Mouse (Mus musculus) G1E (cell line): ENCODE data around the gene Cstf2. TPM values are rescaled to one million over a fixed set of nuclear protein-coding genes. Genes with fewer than 3 reads are reported as not detected.

Experiments
- ATAC-seq: 2 replicates; pipeline ENCODE4 v1.8.0; 2016; ENCODE audit warnings: mild to moderate bottlenecking; ENCODE audit not compliant: insufficient number of reproducible peaks, poor library complexity, low FRiP score, severe bottlenecking; ENCODE audit errors: extremely low read depth
- DNase-seq: peaks from one replicate; pipeline ENCODE4 v3.0.0; 2012; ENCODE audit warnings: low spot score
- H3K27me3 ChIP-seq: 2 replicates; pipeline ENCODE4 v1.6.1; 2012; ENCODE audit warnings: mild to moderate bottlenecking, low read length, inconsistent platforms; ENCODE audit not compliant: insufficient read depth
- H3K36me3 ChIP-seq: replicated peaks from 2 replicates; pipeline ENCODE3; 2012; ENCODE audit warnings: mild to moderate bottlenecking, inconsistent platforms
- H3K4me1 ChIP-seq: 2 replicates; pipeline ENCODE4 v1.6.1; 2012; ENCODE audit warnings: low read depth, low read length, inconsistent platforms, mixed read lengths; ENCODE audit not compliant: insufficient read depth
- H3K4me3 ChIP-seq: 2 replicates; pipeline ENCODE4 v1.5.1; 2012; ENCODE audit warnings: low read depth, mild to moderate bottlenecking, inconsistent platforms, low read length, moderate library complexity, mixed read lengths
- H3K9me3 ChIP-seq: replicated peaks from 2 replicates; pipeline ENCODE4 v1.6.1; 2012; ENCODE audit warnings: inconsistent platforms
- CTCF ChIP-seq: IDR thresholded peaks from 2 replicates; pipeline ENCODE4 v1.5.1; 2012; ENCODE audit warnings: low read depth, low read length, inconsistent platforms, mixed read lengths
- GATA1 ChIP-seq: IDR thresholded peaks from 2 replicates; pipeline ENCODE4 v1.6.1; 2012; ENCODE audit warnings: borderline replicate concordance, low read length, inconsistent platforms, mixed read lengths
- GATA2 ChIP-seq: IDR thresholded peaks from 2 replicates; pipeline ENCODE4 v1.6.1; 2012; ENCODE audit warnings: low read depth, low read length, inconsistent platforms, borderline replicate concordance
- POLR2AphosphoS5 ChIP-seq: IDR thresholded peaks from 2 replicates; pipeline ENCODE4 v1.6.1; 2012; ENCODE audit warnings: low read depth, low read length, inconsistent platforms; ENCODE audit not compliant: insufficient replicate concordance
- TAL1 ChIP-seq: conservative IDR thresholded peaks from 2 replicates; pipeline ENCODE4 v1.6.1; 2012; ENCODE audit warnings: low read depth, low read length, inconsistent platforms, mixed read lengths
- polyA plus RNA-seq: library from polyadenylated mRNA; stranded (reverse); fragments of >175 nt; gene quantifications from 2 replicates; pipeline ENCODE4 v1.2.3, GENCODE M21; 2012
- total RNA-seq, 2 experiments: library from RNA; stranded (forward) in 1 of 2; stranded (reverse) in 1 of 2; fragments of 200-1000 nt in 1 of 2; fragments of >200 nt in 1 of 2; fragmentation: Nextera tagmentation in 1 of 2; gene quantifications; 2 replicates each; pipeline ENCODE4 v1.2.3; 2014 to 2017

Cstf2 gene
- total and polyA plus RNA-seq, 3 experiments: 69.7 to 104 (median 83.9) TPM

DNA sequence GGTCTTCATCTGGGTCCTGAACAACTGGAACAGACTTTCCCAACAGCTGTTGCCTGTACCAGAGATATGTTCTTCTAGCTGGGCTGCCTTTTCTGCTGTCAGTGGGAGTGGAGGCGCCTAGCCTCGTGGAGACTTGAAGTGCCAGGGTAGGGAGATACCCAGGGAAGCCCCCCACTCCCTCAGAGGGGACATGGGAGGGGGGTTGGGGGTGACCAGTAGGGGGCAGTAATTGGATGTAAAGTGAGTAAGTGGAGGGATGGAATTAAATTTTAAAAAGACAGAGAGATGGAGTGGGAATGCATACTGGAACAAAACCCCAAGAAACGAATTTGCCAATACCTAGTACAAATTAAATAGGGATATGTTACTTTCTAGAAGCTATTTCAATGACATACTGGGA is 74.8 kb downstream of the Cstf2 start:
- Histone ChIP-seq H3K9me3 (no peaks in the 10 kb centered on the region), H3K27me3 (no peaks in the 10 kb centered on the region), H3K4me3 (no peak overlapping the region), H3K36me3 (no peaks in the 10 kb centered on the region), H3K4me1 (peaks cover 2% of the 10 kb centered on the region; the same call in 1 of the 2 replicates)
- DNase-seq (no peak), ATAC-seq (no peak)
- no peak for TF ChIP-seq GATA1
- TF ChIP-seq CTCF: no peak
- TF ChIP-seq POLR2AphosphoS5: no peak
- no peak for TF ChIP-seq GATA2
- no peak for TF ChIP-seq TAL1

Other genes starting within 250 kb of the Cstf2 start
- gene Tnmd, start 208.2 kb upstream of the Cstf2 start, total RNA-seq (2014; fragmentation: Nextera tagmentation): not detected in 2 replicates
- gene Tnmd, start 208.2 kb upstream of the Cstf2 start, total RNA-seq (2017): not detected in 2 replicates
- gene Tnmd, start 208.2 kb upstream of the Cstf2 start, polyA plus RNA-seq: not detected in 2 replicates
- gene Tspan6, start 160.8 kb upstream of the Cstf2 start, total RNA-seq (2014; fragmentation: Nextera tagmentation): not detected in 2 replicates
- not detected in 2 replicates for gene Tspan6, start 160.8 kb upstream of the Cstf2 start, total RNA-seq (2017)
- gene Tspan6, start 160.8 kb upstream of the Cstf2 start, polyA plus RNA-seq: not detected in 2 replicates
- not detected in 2 replicates for gene Srpx2, start 150.8 kb upstream of the Cstf2 start, total RNA-seq (2014; fragmentation: Nextera tagmentation)
- gene Srpx2, start 150.8 kb upstream of the Cstf2 start, total RNA-seq (2017): not detected in 2 replicates
- not detected in 2 replicates for gene Srpx2, start 150.8 kb upstream of the Cstf2 start, polyA plus RNA-seq
- not detected in 2 replicates for gene Sytl4, start 77.4 kb upstream of the Cstf2 start, total RNA-seq (2014; fragmentation: Nextera tagmentation)
- 0.05 and 0.12 TPM in 2 replicates for gene Sytl4, start 77.4 kb upstream of the Cstf2 start, total RNA-seq (2017)
- not detected in 2 replicates for gene Sytl4, start 77.4 kb upstream of the Cstf2 start, polyA plus RNA-seq
- gene Xkrx, start 102.9 kb downstream of the Cstf2 start, total RNA-seq (2014; fragmentation: Nextera tagmentation): 0.30 and 1.2 TPM in 2 replicates
- 0.17 and 0.22 TPM in 2 replicates for gene Xkrx, start 102.9 kb downstream of the Cstf2 start, total RNA-seq (2017)
- not detected in 2 replicates for gene Xkrx, start 102.9 kb downstream of the Cstf2 start, polyA plus RNA-seq
- not detected in 2 replicates for gene Arl13a, start 128.3 kb downstream of the Cstf2 start, total RNA-seq (2014; fragmentation: Nextera tagmentation)
- gene Arl13a, start 128.3 kb downstream of the Cstf2 start, total RNA-seq (2017): not detected in 2 replicates
- gene Arl13a, start 128.3 kb downstream of the Cstf2 start, polyA plus RNA-seq: not detected in 2 replicates
- gene Nox1, start 162.8 kb downstream of the Cstf2 start, total RNA-seq (2014; fragmentation: Nextera tagmentation): not detected in 2 replicates
- gene Nox1, start 162.8 kb downstream of the Cstf2 start, total RNA-seq (2017): 0.16 and 0.23 TPM in 2 replicates
- not detected in 2 replicates for gene Nox1, start 162.8 kb downstream of the Cstf2 start, polyA plus RNA-seq
- gene Trmt2b, start 217.8 kb downstream of the Cstf2 start, total RNA-seq (2014; fragmentation: Nextera tagmentation): 27.0 and 34.8 TPM in 2 replicates
- gene Trmt2b, start 217.8 kb downstream of the Cstf2 start, total RNA-seq (2017): 37.5 and 39.2 TPM in 2 replicates
- 0.89 and 1.6 TPM in 2 replicates for gene Trmt2b, start 217.8 kb downstream of the Cstf2 start, polyA plus RNA-seq
- gene Tmem35a, start 236.0 kb downstream of the Cstf2 start, total RNA-seq (2014; fragmentation: Nextera tagmentation): not detected in 2 replicates
- 0.06 TPM in 1 of 2 replicates, not detected in the other for gene Tmem35a, start 236.0 kb downstream of the Cstf2 start, total RNA-seq (2017)
- gene Tmem35a, start 236.0 kb downstream of the Cstf2 start, polyA plus RNA-seq: not detected in 2 replicates
- gene Cenpi, start 248.9 kb downstream of the Cstf2 start, total RNA-seq (2014; fragmentation: Nextera tagmentation): 37.9 and 45.8 TPM in 2 replicates
- gene Cenpi, start 248.9 kb downstream of the Cstf2 start, total RNA-seq (2017): 42.6 and 44.7 TPM in 2 replicates
- 0.47 and 0.86 TPM in 2 replicates for gene Cenpi, start 248.9 kb downstream of the Cstf2 start, polyA plus RNA-seq